Mouse (Mus musculus) hindbrain, embryonic 11.5 days (tissue): ENCODE measurements around the gene Phgr1. TPM values are rescaled to one million over a fixed set of nuclear protein-coding genes. Genes with fewer than 3 reads are reported as not detected.
A peak's percentile ranks its signal among the peaks of the same experiment; 100 is the strongest.

Experiments
- ATAC-seq: fragments of 200-750 bp; cut with Nextera tagmentation; 2 replicates; pipeline ENCODE4 v1.8.0; 2017; ENCODE audit warnings: mild to moderate bottlenecking, moderate TSS enrichment, moderate library complexity; ENCODE audit not compliant: low FRiP score
- DNase-seq: peaks from one replicate; pipeline ENCODE4 v3.0.0-alpha.2; 2015; ENCODE audit warnings: low spot score
- H3K27ac ChIP-seq: fragments of 300-500 bp; sonication (generic); 2 replicates; pipeline ENCODE4 v1.5.1; 2014; ENCODE audit warnings: mild to moderate bottlenecking, low read depth, low read length
- H3K27me3 ChIP-seq: fragments of 300-500 bp; sonication (generic); 2 replicates; pipeline ENCODE4 v1.6.1; 2014; ENCODE audit warnings: mild to moderate bottlenecking, low read length, moderate library complexity, mixed read lengths; ENCODE audit not compliant: control insufficient read depth, insufficient read depth
- H3K36me3 ChIP-seq: fragments of 300-500 bp; sonication (generic); 2 replicates; pipeline ENCODE4 v1.6.1; 2014; ENCODE audit warnings: mild to moderate bottlenecking, low read length, moderate library complexity, mixed read lengths; ENCODE audit not compliant: control insufficient read depth, insufficient read depth
- H3K4me1 ChIP-seq: fragments of 300-500 bp; sonication (generic); replicated peaks from 2 replicates; pipeline ENCODE4 v1.6.1; 2014; ENCODE audit warnings: low read length, mixed read lengths; ENCODE audit not compliant: control insufficient read depth, insufficient read depth
- H3K4me2 ChIP-seq: fragments of 300-500 bp; sonication (generic); replicated peaks from 2 replicates; pipeline ENCODE4 v1.6.1; 2014; ENCODE audit warnings: mild to moderate bottlenecking, low read depth, low read length
- H3K4me3 ChIP-seq: fragments of 300-500 bp; sonication (generic); 2 replicates; pipeline ENCODE4 v1.5.1; 2014; ENCODE audit warnings: low read depth, low read length
- H3K9ac ChIP-seq: fragments of 300-500 bp; sonication (generic); 2 replicates; pipeline ENCODE4 v1.6.1; 2014; ENCODE audit warnings: low read depth, low read length
- H3K9me3 ChIP-seq: fragments of 300-500 bp; sonication (generic); 2 replicates; pipeline ENCODE4 v1.6.1; 2016; ENCODE audit warnings: low read length; ENCODE audit not compliant: control insufficient read depth
- WGBS: fragments of 180-500 bp; shearing (Covaris S2); extraction: QIAGEN DNeasy Blood & Tissue Kit; methylation state at CpG from one replicate; pipeline ENCODE4 v1.1.7; 2014; 5-methylcytosine and 5-hydroxymethylcytosine counted together
- polyA plus RNA-seq: library from polyadenylated mRNA; unstranded; fragments of >200 nt; fragmentation: Nextera tagmentation; extraction: Ambion mirVana; gene quantifications from 2 replicates; pipeline ENCODE4 v1.2.1, GENCODE M21; 2014

Phgr1 gene
- polyA plus RNA-seq, 1 experiment from 2014 or later = not detected

- no peak for ATAC-seq
- peaks cover 17% of the 10 kb centered on the region for H3K4me1 ChIP-seq
- no peak overlapping the region for H3K27ac ChIP-seq
- WGBS = 79% methylated on average over 5 of the region's 5 CpGs
- no peaks in the 10 kb centered on the region for H3K36me3 ChIP-seq
- no peak overlapping the region for H3K4me2 ChIP-seq
- DNase-seq = no peak
- no peak overlapping the region for H3K9ac ChIP-seq
- 0 out of 2 replicates have a peak, but pooled peaks cover 2% of the 10 kb centered on the region for H3K27me3 ChIP-seq
- no peaks in the 10 kb centered on the region for H3K9me3 ChIP-seq
- H3K4me3 ChIP-seq = no peak overlapping the region
These were observed 7.7 kb upstream of the Phgr1 start for GRCm38 (mm10) chr2:118764875-118765274.

- Histone ChIP-seq H3K4me2 (no peak overlapping the region), H3K36me3 (no peaks in the 10 kb centered on the region), H3K9me3 (no peaks in the 10 kb centered on the region), H3K27ac (no peak overlapping the region), H3K9ac (no peak overlapping the region), H3K4me1 (peaks cover 13% of the 10 kb centered on the region), H3K4me3 (no peak overlapping the region), H3K27me3 (0 out of 2 replicates have a peak, but pooled peaks cover 2% of the 10 kb centered on the region)
- DNase-seq = no peak
- no peak for ATAC-seq
- WGBS = 75% methylated on average over 10 of the region's 10 CpGs
These were observed 6.2 kb upstream of the Phgr1 start for GRCm38 (mm10) chr2:118766041-118767033.

- DNase-seq (no peak), ATAC-seq (no peak)
- Histone ChIP-seq H3K4me1 (peaks cover 3% of the 10 kb centered on the region; the same call in 1 of the 2 replicates), H3K9me3 (no peaks in the 10 kb centered on the region), H3K27me3 (no peaks in the 10 kb centered on the region), H3K36me3 (no peaks in the 10 kb centered on the region), H3K4me3 (no peak overlapping the region), H3K27ac (no peak overlapping the region), H3K9ac (no peak overlapping the region), H3K4me2 (no peak overlapping the region)
- 86% methylated on average over 2 of the region's 2 CpGs for WGBS
These were observed 2.0 kb downstream of the Phgr1 start for GRCm38 (mm10) chr2:118774536-118774935.

GRCm38 (mm10) chr2:118775396-118775795 lies 2.8 kb downstream of the Phgr1 start:
- Histone ChIP-seq H3K4me1 (peaks cover 3% of the 10 kb centered on the region), H3K4me3 (no peak overlapping the region), H3K9me3 (no peaks in the 10 kb centered on the region), H3K4me2 (no peak overlapping the region), H3K27ac (no peak overlapping the region), H3K9ac (no peak overlapping the region), H3K27me3 (no peaks in the 10 kb centered on the region), H3K36me3 (no peaks in the 10 kb centered on the region)
- WGBS = 78% methylated on average over 1 of the region's 1 CpGs
- no peak for DNase-seq
- no peak for ATAC-seq

- Histone ChIP-seq H3K9me3 (no peaks in the 10 kb centered on the region), H3K4me3 (no peak overlapping the region), H3K4me1 (peaks cover 3% of the 10 kb centered on the region), H3K27ac (no peak overlapping the region), H3K27me3 (no peaks in the 10 kb centered on the region), H3K9ac (no peak overlapping the region), H3K36me3 (no peaks in the 10 kb centered on the region), H3K4me2 (no peak overlapping the region)
- WGBS = 77% methylated on average over 3 of the region's 4 CpGs
- DNase-seq (no peak), ATAC-seq (no peak)
These were observed 3.3 kb downstream of the Phgr1 start for GRCm38 (mm10) chr2:118775846-118776245.

- 65% methylated on average over 2 of the region's 2 CpGs for WGBS
- Histone ChIP-seq H3K36me3 (no peaks in the 10 kb centered on the region), H3K27ac (no peak overlapping the region), H3K27me3 (no peaks in the 10 kb centered on the region), H3K4me2 (no peak overlapping the region), H3K9me3 (no peaks in the 10 kb centered on the region), H3K4me3 (no peak overlapping the region), H3K9ac (no peak overlapping the region), H3K4me1 (peaks cover 3% of the 10 kb centered on the region)
- DNase-seq (no peak), ATAC-seq (no peak)
These were observed 3.7 kb downstream of the Phgr1 start for GRCm38 (mm10) chr2:118776295-118776694.

GRCm38 (mm10) chr2:118778418-118778817 lies 5.8 kb downstream of the Phgr1 start:
- WGBS = 84% methylated on average over 4 of the region's 4 CpGs
- no peak overlapping the region for H3K9ac ChIP-seq
- no peaks in the 10 kb centered on the region for H3K27me3 ChIP-seq
- DNase-seq (no peak), ATAC-seq (no peak)
- no peak overlapping the region for H3K4me3 ChIP-seq
- H3K4me2 ChIP-seq = no peak overlapping the region
- H3K4me1 ChIP-seq = peaks cover 3% of the 10 kb centered on the region
- H3K9me3 ChIP-seq = no peaks in the 10 kb centered on the region
- H3K36me3 ChIP-seq = no peaks in the 10 kb centered on the region
- no peak overlapping the region for H3K27ac ChIP-seq

GRCm38 (mm10) chr2:118779065-118779464 lies 6.5 kb downstream of the Phgr1 start:
- peak overlapping the region; percentile 56 for H3K4me2 ChIP-seq

More at GRCm38 (mm10) chr2:118779065-118779464, 6.5 kb downstream of the Phgr1 start:
- H3K27me3 ChIP-seq = no peaks in the 10 kb centered on the region
- H3K9me3 ChIP-seq = no peaks in the 10 kb centered on the region
- H3K4me3 ChIP-seq = peak overlapping the region; percentile 41
- H3K9ac ChIP-seq = peak overlapping the region; percentile 37; the same call in 1 of the 2 replicates
- no peaks in the 10 kb centered on the region for H3K36me3 ChIP-seq
- no peak for DNase-seq
- peak; percentile 49 for ATAC-seq
- 7% methylated on average over 10 of the region's 10 CpGs for WGBS
- peaks cover 3% of the 10 kb centered on the region for H3K4me1 ChIP-seq
- no peak overlapping the region for H3K27ac ChIP-seq
